Mouse (Mus musculus) T-helper 2 cell (primary cell): ENCODE data around the gene Fam76a.

Experiments used
- in situ Hi-C: fragments of 300-600 bp; cut with MboI, MseI; formaldehyde crosslinking; loops from one replicate; pipeline ENCODE4 v1.15.1; 2025; ENCODE audit warnings: high pct_unique_total_duplicates

The Fam76a gene

GRCm38 (mm10) chr4:132894402-132894801 lies 28.0 kb downstream of the Fam76a start:
- in situ Hi-C loops: no loop called here

GRCm38 (mm10) chr4:132884844-132885374 lies 37.4 kb downstream of the Fam76a start:
- in situ Hi-C loops: no loop called here

GRCm38 (mm10) chr4:132884064-132884843 lies 38.1 kb downstream of the Fam76a start, which contains the start of gene Stx12:
Stx12 (minus strand) TSS chr4:132884509.
- in situ Hi-C loops: no loop called here

GRCm38 (mm10) chr4:132883561-132884063 lies 38.7 kb downstream of the Fam76a start:
- in situ Hi-C loops: no loop called here

GRCm38 (mm10) chr4:132874363-132875097 lies 47.8 kb downstream of the Fam76a start:
- in situ Hi-C loops: no loop called here

GRCm38 (mm10) chr4:132873481-132874362 lies 48.6 kb downstream of the Fam76a start:
- in situ Hi-C loops: no loop called here

GRCm38 (mm10) chr4:132871116-132871515 lies 51.2 kb downstream of the Fam76a start:
- in situ Hi-C loops: no loop called here

- in situ Hi-C loops: no loop called here
Measured at GRCm38 (mm10) chr4:132864856-132865255, 57.5 kb downstream of the Fam76a start.

GRCm38 (mm10) chr4:132863012-132863411 lies 59.3 kb downstream of the Fam76a start:
- in situ Hi-C loops: no loop called here

GRCm38 (mm10) chr4:132860880-132861279 lies 61.5 kb downstream of the Fam76a start:
- in situ Hi-C loops: no loop called here
